Mouse (Mus musculus) heart, adult 18-20 months (tissue): ENCODE measurements around the gene Laptm5. TPM values are rescaled to one million over a fixed set of nuclear protein-coding genes. Genes with fewer than 3 reads are reported as not detected.

Source experiments
- DNase-seq, 2 experiments: peaks; one replicate each; pipeline ENCODE4 v3.0.0; 2021 to 2022; ENCODE audit warnings: mixed read lengths in 1 of 2
- long read RNA-seq, 2 experiments: library from polyadenylated mRNA; stranded (forward); transcript quantifications; one replicate each; pipeline ENCODE4 v2.0.0; 2021
- total RNA-seq, 2 experiments: library from RNA; stranded (reverse); gene quantifications; 2 replicates each; pipeline ENCODE4 v1.2.3; 2021

Gene Laptm5
- total RNA-seq: 10 to 100 TPM; 16.5 to 30.3 TPM
- long read RNA-seq, experiment 1, partial matches to known transcripts: 5 of 9 reads
- long read RNA-seq, experiment 1, other reads (novel, unspliced or antisense): 0 of 9 reads
- long read RNA-seq, experiment 2, partial matches to known transcripts: 8 of 12 reads
- long read RNA-seq, experiment 2, other reads (novel, unspliced or antisense): 1 of 12 reads

DNA sequence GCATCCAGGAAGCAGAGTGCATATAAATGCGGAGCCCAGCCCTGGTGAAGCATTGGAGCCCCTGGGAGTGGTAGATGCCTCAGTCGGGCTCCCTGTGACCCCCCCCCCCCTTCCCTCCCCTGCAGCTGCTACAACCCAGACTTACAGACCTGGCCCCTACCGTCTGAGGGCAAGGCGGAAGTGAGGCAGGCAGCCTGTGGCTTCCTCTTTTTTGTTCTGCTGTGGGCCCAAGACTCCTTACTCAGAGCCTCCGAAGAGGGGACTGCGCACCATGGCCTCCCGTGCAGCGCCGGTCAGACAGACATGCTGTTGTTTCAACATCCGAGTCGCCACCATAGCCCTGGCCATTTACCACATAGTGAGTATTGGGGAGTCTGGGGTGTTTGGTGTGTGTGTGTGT lies at the start of gene Laptm5:
Gene Laptm5 (plus strand): TSS at position 49 of the 400 bp plus-strand sequence.
- peak in 1 of 2 experiments; percentile 70 for DNase-seq

DNA sequence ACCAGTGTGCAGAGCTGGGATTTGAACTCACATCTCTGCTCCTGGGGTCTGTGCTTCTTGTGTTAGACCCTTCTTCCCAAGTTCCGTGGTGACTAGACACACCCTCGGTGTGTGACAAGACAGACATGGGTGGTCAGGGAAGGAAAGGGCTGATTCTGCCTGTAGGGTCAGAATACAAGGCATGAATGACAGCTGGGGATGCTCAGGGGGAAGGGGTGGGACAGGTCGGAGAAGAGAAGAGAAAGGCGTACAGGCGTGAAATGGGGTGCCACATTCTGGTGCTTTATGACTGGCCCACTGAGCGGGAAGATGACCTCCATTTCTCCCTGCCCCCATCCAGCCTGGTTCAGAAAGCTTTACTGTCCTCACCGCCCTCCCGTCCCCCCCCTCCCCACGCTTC lies 47.5 kb upstream of the Laptm5 start:
- DNase-seq: no peak

DNA sequence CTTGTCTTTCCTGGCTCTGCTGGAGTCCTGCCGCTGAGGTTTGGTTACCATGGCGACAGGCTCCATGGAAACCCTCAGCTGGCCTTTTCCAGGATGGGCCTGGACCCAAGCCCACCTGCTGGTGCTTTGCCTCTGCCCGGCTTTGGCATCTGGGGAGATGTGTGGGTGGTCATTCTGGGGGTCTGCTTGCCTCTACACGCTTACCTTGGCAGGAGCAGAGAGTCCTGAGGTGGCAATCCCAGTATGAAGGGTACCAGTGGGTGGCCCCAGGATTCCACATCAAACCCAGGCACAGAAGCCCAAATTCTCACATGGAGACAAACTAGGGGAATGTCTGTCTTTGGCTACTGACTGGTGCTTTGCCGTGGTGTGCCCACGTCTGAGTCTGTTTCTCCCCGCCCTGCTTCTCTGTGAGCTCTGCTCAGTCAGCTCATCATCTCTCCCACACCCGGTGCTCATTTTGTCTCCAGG lies 47.0 kb upstream of the Laptm5 start:
- DNase-seq: no peak

DNA sequence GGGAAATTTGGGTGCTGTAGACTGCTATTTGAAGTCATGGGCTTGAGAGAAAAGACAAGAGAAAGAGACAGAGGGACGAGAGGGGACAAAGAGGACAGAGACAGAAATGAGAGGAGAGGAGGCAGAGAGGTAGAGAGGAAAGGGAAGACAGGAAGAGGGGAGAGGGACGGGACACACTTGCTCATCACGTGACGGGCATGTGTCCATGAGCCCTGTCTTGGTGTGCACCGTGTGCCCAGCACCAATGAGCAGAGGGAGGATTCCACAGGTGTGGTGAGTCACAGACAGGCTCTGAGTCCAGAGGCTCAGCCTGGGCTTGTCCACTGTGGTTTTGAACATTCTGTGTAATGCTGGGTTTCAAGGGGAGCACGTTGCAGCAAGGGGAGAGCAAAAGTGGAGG lies 45.0 kb upstream of the Laptm5 start:
- no peak for DNase-seq

DNA sequence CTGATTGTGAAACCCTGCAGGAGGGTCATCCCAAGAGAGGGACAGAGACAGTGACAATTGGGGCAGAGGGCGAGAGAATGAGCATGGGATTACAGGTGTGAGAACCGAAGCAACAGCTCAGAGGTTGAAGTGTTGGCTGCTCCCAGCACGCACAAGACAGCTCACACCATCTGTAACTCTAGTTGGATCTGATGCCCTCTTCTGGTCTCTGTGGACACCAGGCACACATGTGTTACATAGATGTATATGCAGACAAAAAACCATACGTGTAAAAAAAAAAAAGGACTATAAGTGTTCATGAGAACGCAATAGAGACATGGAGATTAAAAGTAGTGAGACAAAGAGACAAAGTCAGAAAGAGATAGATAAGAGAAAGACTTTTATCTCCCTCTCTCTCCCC lies 44.1 kb upstream of the Laptm5 start:
- no peak for DNase-seq

DNA sequence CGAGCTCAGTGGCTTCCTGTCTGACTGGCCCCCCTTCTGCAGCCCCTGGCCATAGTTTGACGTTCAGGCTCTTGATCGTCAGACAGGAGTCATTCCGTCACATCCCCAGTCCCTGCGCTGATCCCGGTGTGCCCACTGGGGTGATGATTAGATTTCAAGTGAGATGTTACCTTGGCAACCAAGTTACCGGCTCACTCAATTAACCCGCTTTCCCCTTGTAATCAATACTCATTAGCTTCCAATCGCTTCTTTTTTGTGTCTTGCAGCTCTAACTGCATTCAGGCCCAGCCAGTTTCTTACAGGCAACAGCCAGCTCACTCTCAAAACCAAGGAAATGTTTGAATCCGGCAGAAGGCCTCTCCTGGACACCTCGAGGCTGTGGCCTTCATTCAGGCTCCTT lies 40.5 kb upstream of the Laptm5 start:
- DNase-seq: no peak

DNA sequence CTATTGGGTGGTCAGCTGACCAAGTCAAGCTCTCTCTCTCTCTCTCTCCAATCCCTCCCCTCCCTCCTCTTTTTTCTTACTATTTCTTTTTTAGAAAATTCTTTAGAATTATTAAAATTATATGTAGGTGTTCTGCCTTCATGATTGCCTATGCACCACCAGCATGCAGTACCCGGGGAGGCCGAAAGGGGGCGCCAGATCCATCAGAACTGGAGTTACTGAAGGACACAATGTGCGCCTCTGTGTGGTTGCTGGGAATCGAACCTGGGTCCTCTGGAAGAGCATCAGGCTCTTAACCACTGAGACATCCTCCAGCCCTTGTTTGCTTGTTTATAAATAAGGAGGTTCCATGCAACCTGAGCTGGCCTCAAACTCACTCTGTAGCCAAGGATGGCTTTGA lies 39.5 kb upstream of the Laptm5 start:
- DNase-seq: no peak

DNA sequence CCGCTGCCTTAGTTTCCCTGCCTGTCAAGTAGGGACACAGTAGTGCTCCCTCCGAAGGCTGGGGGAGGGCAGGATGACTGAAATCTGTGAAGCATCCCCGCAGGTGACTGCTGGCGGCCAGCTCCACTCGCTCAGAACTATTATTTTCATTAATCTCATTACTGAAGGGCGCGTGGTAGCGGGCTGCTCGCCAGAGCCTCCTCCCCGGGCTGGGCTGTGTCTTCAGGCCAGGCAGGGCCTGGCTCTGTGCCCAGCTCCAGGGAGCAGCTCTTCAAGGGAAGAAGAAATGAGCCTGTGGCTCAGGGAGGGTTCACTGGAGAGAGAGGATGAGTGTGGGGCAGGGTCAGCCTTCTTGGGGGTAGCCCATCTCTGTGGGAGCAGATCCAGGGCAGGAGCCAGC lies 38.3 kb upstream of the Laptm5 start:
- peak; percentile 81 to 82 for DNase-seq

DNA sequence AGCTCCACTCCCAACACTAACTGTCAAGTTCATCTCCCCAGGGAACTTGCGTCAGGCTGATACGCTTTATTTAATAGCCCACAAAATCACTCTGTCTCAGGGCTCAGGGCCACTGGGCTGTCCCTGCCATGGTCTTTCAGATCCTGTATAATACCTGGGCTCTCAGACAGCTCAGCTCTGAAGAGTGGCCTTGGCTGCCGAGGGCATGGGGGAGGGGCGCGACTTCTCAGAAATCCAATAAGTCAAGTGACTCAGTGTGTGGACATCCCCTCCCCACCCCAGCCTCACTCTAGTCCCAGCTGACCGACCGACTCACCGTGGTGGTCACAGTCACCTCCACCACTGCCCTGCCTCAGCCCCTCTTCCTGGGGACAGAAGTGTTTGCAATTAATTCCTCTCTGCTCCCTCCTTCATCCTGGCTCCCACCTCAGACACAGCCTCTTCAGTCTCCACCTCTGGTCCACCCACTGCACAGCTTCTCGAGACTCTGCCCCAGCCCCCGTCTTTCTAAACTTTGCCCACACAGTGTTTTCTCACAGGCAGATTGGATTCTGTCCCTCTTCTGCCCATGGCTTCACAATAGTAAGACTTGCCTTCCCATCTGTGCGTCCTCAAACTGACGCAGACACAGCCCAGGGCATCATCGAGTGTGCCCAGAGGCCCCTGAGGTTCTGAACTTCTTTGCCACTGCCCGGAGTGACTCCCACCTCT lies 36.8 kb upstream of the Laptm5 start:
- no peak for DNase-seq

DNA sequence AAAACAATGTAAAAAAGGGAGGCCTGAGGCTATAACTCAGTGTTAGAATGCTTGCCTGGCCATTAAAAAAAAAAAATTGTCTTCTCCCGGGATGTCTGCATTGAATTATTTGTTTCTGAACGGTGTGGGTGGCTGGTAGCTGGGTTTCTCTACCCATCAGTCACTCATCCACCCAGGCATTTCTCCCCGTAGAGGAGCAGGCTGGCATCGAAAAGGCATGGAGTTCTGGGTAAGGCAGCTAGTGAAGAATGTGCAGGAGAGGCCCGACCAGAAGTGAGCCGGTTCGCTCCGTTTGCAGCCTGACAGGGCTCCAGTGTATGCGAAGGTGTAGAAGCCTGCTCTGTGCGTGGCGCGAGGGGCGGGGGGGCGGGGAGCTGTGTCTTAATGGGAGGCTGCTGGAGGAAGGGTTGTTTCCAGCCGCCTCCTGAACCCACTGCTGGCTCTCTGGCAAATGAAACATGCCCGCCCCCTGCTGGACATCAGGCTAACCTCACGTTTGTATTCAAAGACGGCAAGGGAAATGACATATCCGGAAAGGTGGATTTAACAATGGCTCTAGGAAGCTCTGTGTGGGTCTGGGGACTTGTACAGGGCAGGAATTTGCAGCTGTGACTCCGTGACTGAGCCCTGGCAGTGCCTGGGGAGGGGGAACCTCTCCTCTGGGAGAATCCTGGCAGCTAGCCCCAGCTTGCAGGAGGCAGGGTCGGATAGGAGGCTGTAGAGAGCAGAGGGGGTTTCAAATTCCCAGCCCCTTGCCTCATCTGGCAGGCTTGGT lies 34.5 kb upstream of the Laptm5 start:
- DNase-seq: peak; percentile 84 to 96

DNA sequence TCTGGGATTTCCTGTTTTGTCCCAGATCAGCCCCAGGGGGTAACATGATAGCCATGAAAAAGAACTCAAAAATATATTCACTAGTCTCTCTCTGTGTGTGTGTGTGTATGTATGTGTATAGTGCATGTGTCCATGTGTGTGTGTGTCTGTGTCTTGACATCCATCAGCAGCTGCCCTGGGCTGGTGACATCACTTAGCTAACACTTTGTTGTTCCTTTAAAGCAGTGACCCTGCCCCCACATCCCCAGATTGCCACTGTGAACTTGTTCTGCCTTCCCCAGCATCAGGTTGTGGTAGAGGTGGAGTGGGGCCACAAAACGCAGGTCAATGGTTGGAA lies 33.9 kb upstream of the Laptm5 start:
- no peak for DNase-seq

DNA sequence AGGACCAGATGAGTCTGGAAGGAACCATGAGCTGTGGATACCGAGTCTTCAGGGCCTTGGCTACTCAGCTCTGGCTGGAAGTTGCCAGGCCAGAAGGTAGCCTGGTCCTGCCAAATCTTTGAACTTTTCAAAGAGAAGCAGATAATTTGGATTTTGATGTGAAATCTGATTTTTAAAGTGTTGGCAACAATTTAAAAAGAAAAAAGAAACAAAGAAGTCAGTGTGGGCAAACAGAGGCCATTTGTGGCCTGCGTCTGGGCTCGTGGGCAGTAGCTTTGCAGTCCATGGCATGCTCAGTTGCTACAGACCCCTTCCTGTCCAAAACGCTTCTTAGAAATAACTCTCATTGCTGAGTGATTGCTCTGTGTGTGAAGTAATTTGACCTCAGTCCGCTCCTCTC lies 31.6 kb upstream of the Laptm5 start:
- no peak for DNase-seq

DNA sequence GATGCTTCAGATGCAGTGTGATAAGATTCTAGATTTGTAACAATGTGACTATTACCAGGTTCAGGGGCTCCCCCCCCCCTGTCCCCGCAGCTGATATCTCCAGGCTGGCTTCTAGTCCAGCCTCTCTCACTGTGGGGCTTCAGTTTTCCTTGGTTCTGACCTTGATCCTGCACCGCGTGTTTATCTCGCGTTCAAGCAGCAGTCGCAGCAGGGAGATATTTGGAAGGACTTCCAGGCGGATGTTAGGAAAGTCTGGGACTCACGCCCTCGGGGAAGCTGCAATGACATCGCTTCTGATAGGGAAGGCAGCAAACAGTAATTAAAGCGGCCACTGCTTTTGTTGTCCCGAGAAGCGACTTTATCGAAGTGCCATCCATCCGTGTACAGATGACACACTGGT lies 30.2 kb upstream of the Laptm5 start:
- DNase-seq: peak in 1 of 2 experiments; percentile 10

DNA sequence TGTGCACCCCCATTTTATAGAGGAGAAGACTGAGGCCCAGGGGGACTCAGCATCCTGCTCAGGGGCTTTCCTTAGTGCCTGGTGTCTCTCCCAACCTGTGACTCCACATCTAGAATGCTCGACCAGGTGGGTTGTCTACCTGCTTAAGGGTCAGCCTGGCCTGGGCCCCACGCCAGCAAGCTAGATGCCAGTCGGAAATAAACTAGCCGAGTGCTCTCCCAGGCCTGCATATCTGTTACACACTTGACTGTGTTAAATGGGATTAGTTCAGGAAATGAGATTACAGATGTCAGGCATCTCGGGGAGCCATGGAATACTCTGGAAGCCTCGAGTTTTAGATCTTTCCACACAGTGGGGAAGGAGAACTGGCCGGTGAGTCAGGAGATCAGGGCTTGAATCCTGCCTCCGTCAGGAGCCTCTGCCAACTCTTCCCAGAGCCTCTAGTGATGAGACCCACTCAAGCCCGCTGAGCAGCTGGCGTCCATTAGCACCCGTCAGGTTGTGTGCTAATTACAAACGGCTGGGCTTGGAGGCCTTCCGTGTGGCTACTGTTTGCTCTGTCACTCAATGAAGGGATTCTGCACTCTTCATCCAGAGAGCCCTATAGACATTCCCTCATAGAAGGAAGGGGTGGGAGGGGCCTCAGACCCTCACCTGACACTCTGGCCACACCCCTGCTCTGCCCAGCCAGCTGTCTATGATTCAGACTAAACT lies 28.9 kb upstream of the Laptm5 start:
- DNase-seq: no peak

DNA sequence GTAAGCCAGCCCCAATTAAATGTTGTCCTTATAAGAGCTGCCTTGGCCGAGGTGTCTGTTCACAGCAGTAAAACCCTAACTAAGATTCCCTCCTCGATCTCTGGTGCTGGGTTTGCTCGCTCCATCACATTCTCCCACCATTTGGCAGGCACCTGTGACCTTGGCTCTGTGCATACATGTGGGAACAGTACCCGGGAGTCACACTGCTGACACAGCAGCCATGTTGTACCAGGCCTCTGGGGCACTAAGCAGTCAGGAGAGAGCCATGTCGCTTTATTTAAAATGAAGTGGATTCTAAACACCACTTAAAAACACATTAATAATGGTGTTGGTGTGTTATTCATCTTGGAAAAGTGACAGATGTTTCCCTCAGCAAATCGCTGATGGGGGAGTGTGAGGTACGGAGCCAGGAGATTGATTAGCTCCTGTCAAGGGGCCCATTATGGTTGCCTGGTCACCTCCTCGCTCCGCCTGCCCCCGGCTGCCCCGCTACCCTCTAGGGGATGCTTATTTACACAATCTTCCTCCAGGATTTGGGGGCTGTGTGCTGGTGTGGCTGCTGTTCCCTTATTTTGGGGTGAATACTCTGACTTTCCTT lies 25.7 kb upstream of the Laptm5 start:
- DNase-seq: no peak

DNA sequence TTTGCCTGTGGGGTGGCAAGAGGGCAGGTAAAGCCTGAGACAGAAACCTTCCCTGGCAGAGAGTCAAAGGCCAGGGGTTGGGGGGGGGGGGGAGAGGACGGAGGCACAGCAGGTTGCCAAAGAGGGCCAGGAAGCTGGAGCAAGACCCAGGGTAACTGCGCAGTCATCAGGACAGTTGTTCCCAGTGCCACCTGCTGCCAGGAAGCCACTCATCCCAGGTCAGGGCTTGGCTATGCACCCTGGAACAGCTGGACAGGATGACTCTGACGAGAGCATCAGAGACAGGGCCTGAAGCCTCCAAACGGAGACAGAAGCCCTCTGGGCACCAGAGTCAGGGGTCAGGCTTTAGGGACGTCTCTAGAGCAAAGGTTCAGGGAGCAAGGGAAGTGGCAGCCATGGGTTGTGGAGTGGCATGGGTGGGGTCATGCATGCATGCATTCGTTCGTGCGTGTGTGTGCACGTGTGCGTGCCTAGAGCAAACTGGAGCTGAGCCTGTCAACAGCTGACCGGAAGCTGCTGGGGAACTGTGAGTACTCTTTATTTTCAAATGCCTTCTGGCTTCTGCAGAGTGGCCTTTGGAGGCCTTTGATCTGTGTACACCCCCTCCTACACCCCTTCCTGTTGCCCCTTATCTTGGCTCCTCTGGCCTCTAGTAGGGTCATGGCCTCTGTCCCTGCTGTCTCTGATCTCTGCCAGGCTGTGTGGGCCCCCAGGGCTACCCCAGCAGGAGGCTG lies 23.0 kb upstream of the Laptm5 start:
- peak in 1 of 2 experiments; percentile 63 for DNase-seq

DNA sequence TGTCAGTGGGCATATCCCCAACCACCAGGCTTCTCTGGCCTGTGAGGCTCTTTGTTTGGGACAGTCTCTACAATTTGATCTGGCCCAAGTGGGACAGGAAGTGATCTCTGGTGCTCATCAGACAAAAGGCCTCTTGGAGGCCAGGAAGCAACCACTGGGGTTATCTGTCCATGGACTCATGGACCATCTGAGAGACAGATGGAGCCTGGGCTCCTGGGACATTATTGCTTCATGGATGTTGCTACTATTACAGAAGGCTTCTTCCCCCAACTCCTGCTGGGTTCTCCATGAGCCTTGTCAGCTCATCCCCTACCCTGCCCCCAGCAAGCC lies 22.4 kb upstream of the Laptm5 start:
- peak in 1 of 2 experiments; percentile 37 for DNase-seq

DNA sequence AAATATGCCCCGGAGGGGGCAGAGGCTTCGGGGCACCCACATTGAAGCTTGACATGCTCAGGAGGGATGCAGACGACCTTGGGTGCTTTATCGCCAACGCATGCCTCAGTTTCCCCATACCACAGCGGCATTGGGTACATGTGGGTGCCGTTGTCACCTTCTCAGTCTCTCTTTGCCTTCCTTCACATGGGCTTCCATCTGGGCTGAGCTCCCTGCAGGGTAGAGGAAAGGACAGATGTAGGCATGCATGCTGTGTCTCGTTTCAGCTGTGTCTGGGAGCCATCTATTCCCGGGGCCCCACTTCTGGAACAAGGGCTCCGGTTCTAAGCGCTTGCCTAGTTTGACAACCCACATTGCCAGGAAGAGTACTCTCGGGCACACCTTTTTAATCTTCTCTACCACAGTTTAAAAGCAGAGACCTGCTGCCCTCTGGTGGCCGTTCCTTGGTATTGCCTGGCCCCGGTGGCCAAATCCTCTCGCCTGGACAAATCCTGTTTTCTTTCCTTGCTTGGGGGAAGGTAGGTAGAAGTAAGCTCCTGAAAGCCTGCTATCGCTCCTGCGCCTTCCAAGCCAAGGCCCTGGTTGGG lies 20.8 kb upstream of the Laptm5 start:
- DNase-seq: peak; percentile 62 to 90

DNA sequence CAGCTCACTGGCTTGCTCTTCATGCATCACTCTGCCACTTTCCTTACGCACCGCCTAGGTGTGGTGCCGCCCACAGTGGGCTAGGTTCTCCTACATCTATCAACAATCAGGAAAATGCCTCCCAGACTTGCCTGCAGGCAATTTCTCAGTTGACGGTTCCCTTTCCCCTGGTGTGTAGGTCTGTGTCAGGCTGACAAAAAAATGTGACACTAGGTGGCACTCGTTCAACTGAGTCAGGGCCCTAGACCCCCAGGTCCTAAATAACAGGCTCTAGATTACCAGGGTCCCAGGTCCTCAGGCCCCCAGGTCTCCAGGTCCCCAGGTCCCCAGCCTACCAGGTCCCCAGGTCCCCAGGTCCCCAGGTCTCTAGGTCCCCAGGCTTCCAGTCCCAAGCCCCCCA lies 19.2 kb upstream of the Laptm5 start:
- DNase-seq: no peak

DNA sequence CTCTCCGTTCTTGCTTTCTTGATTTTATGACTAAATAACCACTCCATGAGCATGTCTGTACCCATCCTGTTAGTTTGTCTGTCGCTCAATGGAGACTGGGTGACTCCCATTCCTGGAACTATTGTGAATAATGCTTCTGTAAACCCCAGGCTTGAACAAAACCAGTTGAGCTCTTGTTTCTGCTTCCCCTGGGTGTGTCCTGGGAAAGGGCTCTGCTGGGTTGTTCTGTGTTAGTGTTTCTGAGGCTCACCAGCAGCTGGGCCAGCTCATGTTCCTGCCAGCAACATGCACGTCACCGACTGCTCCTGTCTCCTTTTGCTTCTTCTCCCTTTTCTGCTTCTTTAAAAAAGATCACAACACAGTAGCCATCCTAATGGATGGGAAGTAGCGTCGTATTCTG lies 17.2 kb upstream of the Laptm5 start:
- peak in 1 of 2 experiments; percentile 21 for DNase-seq

DNA sequence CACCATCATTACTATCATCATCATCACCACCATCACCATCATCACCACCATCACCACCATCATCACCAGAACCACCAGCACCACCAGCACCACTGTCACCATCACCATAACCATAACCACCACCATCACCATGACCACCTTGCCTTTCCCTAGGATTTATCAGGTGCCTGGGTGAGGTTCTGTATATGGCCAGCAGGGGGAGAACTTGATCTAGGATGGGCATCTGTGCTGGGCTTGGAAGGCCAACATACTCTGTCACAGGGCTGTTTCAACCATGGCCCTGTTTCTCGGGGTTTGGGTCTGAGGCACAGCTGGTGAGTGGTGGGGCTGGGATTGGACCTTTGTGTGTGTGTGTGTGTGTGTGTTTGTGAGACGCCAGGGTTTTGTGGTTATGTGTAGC lies 16.6 kb upstream of the Laptm5 start:
- DNase-seq: peak; percentile 51 to 59
